Mouse (Mus musculus) stomach, embryonic 16.5 days (tissue): ENCODE data around the gene Kcnj5. TPM values are rescaled to one million over a fixed set of nuclear protein-coding genes. Genes with fewer than 3 reads are reported as not detected.
A peak's percentile ranks its signal among the peaks of the same experiment; 100 is the strongest.

Experiments
- ATAC-seq: fragments of 200-750 bp; cut with Nextera tagmentation; 2 replicates; pipeline ENCODE4 v1.8.0; 2017; ENCODE audit warnings: moderate number of reproducible peaks, moderate TSS enrichment; ENCODE audit not compliant: insufficient read depth, low FRiP score
- H3K27ac ChIP-seq: fragments of 300-500 bp; sonication (generic); 2 replicates; pipeline ENCODE4 v1.5.1; 2014; ENCODE audit warnings: low read length
- H3K27me3 ChIP-seq: fragments of 300-500 bp; sonication (generic); 2 replicates; pipeline ENCODE4 v1.6.1; 2014; ENCODE audit warnings: low read length, control low read depth, mixed read lengths; ENCODE audit not compliant: control insufficient read depth, insufficient read depth
- H3K36me3 ChIP-seq: fragments of 300-500 bp; sonication (generic); 2 replicates; pipeline ENCODE4 v1.6.1; 2014; ENCODE audit warnings: low read length; ENCODE audit not compliant: control insufficient read depth, insufficient read depth
- H3K4me1 ChIP-seq: fragments of 300-500 bp; sonication (generic); 2 replicates; pipeline ENCODE4 v1.6.1; 2014; ENCODE audit warnings: low read length, control low read depth, mixed read lengths; ENCODE audit not compliant: control insufficient read depth, insufficient read depth
- H3K4me2 ChIP-seq: fragments of 300-500 bp; sonication (generic); 2 replicates; pipeline ENCODE4 v1.6.1; 2014; ENCODE audit warnings: low read depth, low read length, mixed read lengths
- H3K4me3 ChIP-seq: fragments of 300-500 bp; sonication (generic); replicated peaks from 2 replicates; pipeline ENCODE4 v1.5.1; 2014; ENCODE audit warnings: mild to moderate bottlenecking, low read length
- H3K9ac ChIP-seq: fragments of 300-500 bp; sonication (generic); 2 replicates; pipeline ENCODE4 v1.6.1; 2014; ENCODE audit warnings: low read length
- H3K9me3 ChIP-seq: fragments of 300-500 bp; sonication (generic); replicated peaks from 2 replicates; pipeline ENCODE4 v1.6.1; 2016; ENCODE audit warnings: low read length, control low read depth; ENCODE audit not compliant: control insufficient read depth
- WGBS: fragments of 180-500 bp; shearing (Covaris S2); extraction: QIAGEN DNeasy Blood & Tissue Kit; methylation state at CpG from one replicate; pipeline ENCODE4 v1.1.7; 2014; 5-methylcytosine and 5-hydroxymethylcytosine counted together
- polyA plus RNA-seq: library from polyadenylated mRNA; unstranded; fragments of >200 nt; fragmentation: Nextera tagmentation; extraction: Ambion mirVana; gene quantifications from 2 replicates; pipeline ENCODE4 v1.2.1, GENCODE M21; 2015

Kcnj5 gene
- polyA plus RNA-seq, 1 experiment from 2014 or later = 0.05 TPM

GRCm38 (mm10) chr9:32335389-32336150, 8.6 kb downstream of the Kcnj5 start:
- Histone ChIP-seq H3K27ac (no peak overlapping the region), H3K4me2 (no peak overlapping the region), H3K4me3 (no peak overlapping the region), H3K9ac (no peak overlapping the region), H3K36me3 (no peaks in the 10 kb centered on the region), H3K27me3 (0 out of 2 replicates have a peak, but pooled peaks cover under 1% of the 10 kb centered on the region), H3K4me1 (no peaks in the 10 kb centered on the region), H3K9me3 (no peaks in the 10 kb centered on the region)
- WGBS = 63% methylated on average over 13 of the region's 13 CpGs
- no peak for ATAC-seq

- Histone ChIP-seq H3K27me3 (no peaks in the 10 kb centered on the region), H3K9ac (no peak overlapping the region), H3K36me3 (no peaks in the 10 kb centered on the region), H3K4me1 (no peaks in the 10 kb centered on the region), H3K4me2 (no peak overlapping the region), H3K4me3 (no peak overlapping the region), H3K9me3 (no peaks in the 10 kb centered on the region), H3K27ac (no peak overlapping the region)
- WGBS = 72% methylated on average over 5 of the region's 5 CpGs
- ATAC-seq = no peak
Observed at GRCm38 (mm10) chr9:32331162-32331561, 13.0 kb downstream of the Kcnj5 start.

GRCm38 (mm10) chr9:32328777-32329176, 15.4 kb downstream of the Kcnj5 start:
- Histone ChIP-seq H3K27me3 (no peaks in the 10 kb centered on the region), H3K27ac (no peak overlapping the region), H3K4me1 (no peaks in the 10 kb centered on the region), H3K9ac (no peak overlapping the region), H3K36me3 (no peaks in the 10 kb centered on the region), H3K9me3 (no peaks in the 10 kb centered on the region), H3K4me2 (no peak overlapping the region), H3K4me3 (no peak overlapping the region)
- WGBS = 87% methylated on average over 4 of the region's 4 CpGs
- ATAC-seq = no peak

GRCm38 (mm10) chr9:32323610-32324009, 20.5 kb downstream of the Kcnj5 start:
- Histone ChIP-seq H3K27me3 (no peaks in the 10 kb centered on the region), H3K4me1 (no peaks in the 10 kb centered on the region), H3K4me3 (no peak overlapping the region), H3K36me3 (no peaks in the 10 kb centered on the region), H3K27ac (no peak overlapping the region), H3K9me3 (no peaks in the 10 kb centered on the region), H3K4me2 (no peak overlapping the region), H3K9ac (no peak overlapping the region)
- 60% methylated on average over 7 of the region's 7 CpGs for WGBS
- no peak for ATAC-seq

GRCm38 (mm10) chr9:32320167-32320566, 24.0 kb downstream of the Kcnj5 start:
- no peaks in the 10 kb centered on the region for H3K27me3 ChIP-seq
- H3K4me2 ChIP-seq = no peak overlapping the region
- no peak overlapping the region for H3K4me3 ChIP-seq
- H3K36me3 ChIP-seq = no peaks in the 10 kb centered on the region
- no peak overlapping the region for H3K9ac ChIP-seq
- H3K9me3 ChIP-seq = no peaks in the 10 kb centered on the region
- WGBS = 32% methylated on average over 3 of the region's 3 CpGs
- H3K4me1 ChIP-seq = no peaks in the 10 kb centered on the region
- peak; percentile 78 for ATAC-seq
- peak overlapping the region; percentile 36; the same call in 1 of the 2 replicates for H3K27ac ChIP-seq

GRCm38 (mm10) chr9:32315999-32316398, 28.2 kb downstream of the Kcnj5 start:
- Histone ChIP-seq H3K27ac (no peak overlapping the region), H3K27me3 (no peaks in the 10 kb centered on the region), H3K4me3 (no peak overlapping the region), H3K9me3 (no peaks in the 10 kb centered on the region), H3K9ac (no peak overlapping the region), H3K4me2 (no peak overlapping the region), H3K36me3 (no peaks in the 10 kb centered on the region), H3K4me1 (peaks cover 4% of the 10 kb centered on the region; the same call in 1 of the 2 replicates)
- 88% methylated on average over 3 of the region's 3 CpGs for WGBS
- ATAC-seq = no peak

- H3K9me3 ChIP-seq = no peaks in the 10 kb centered on the region
- H3K27me3 ChIP-seq = no peaks in the 10 kb centered on the region
- H3K36me3 ChIP-seq = no peaks in the 10 kb centered on the region
- 77% methylated on average over 3 of the region's 3 CpGs for WGBS
- H3K27ac ChIP-seq = no peak overlapping the region
- H3K9ac ChIP-seq = no peak overlapping the region
- H3K4me1 ChIP-seq = peaks cover 4% of the 10 kb centered on the region; the same call in 1 of the 2 replicates
- no peak for ATAC-seq
- no peak overlapping the region for H3K4me3 ChIP-seq
- no peak overlapping the region for H3K4me2 ChIP-seq
Observed at GRCm38 (mm10) chr9:32314071-32314470, 30.1 kb downstream of the Kcnj5 start.

- H3K4me2 ChIP-seq = peak overlapping the region; percentile 43
- ATAC-seq = no peak
- H3K27me3 ChIP-seq = no peaks in the 10 kb centered on the region
- H3K4me3 ChIP-seq = no peak overlapping the region
- no peak overlapping the region for H3K9ac ChIP-seq
- WGBS = 49% methylated on average over 4 of the region's 4 CpGs
- H3K9me3 ChIP-seq = no peaks in the 10 kb centered on the region
- peaks cover 4% of the 10 kb centered on the region; the same call in 1 of the 2 replicates for H3K4me1 ChIP-seq
- no peak overlapping the region for H3K27ac ChIP-seq
- no peaks in the 10 kb centered on the region for H3K36me3 ChIP-seq
Observed at GRCm38 (mm10) chr9:32312208-32312607, 31.9 kb downstream of the Kcnj5 start.

GRCm38 (mm10) chr9:32311786-32312185, 32.4 kb downstream of the Kcnj5 start:
- H3K4me2 ChIP-seq = peak overlapping the region; percentile 43
- peaks cover 4% of the 10 kb centered on the region; the same call in 1 of the 2 replicates for H3K4me1 ChIP-seq
- H3K9ac ChIP-seq = no peak overlapping the region
- WGBS = 26% methylated on average over 14 of the region's 14 CpGs
- no peak for ATAC-seq
- H3K36me3 ChIP-seq = no peaks in the 10 kb centered on the region
- no peaks in the 10 kb centered on the region for H3K9me3 ChIP-seq
- no peak overlapping the region for H3K4me3 ChIP-seq
- no peak overlapping the region for H3K27ac ChIP-seq
- H3K27me3 ChIP-seq = no peaks in the 10 kb centered on the region
